Mouse (Mus musculus): ENCODE data around the gene Coro6. TPM values are rescaled to one million over a fixed set of nuclear protein-coding genes. Genes with fewer than 3 reads are reported as not detected.

The Coro6 gene
- total RNA-seq, 1 experiment, result 0.80 TPM

DNA sequence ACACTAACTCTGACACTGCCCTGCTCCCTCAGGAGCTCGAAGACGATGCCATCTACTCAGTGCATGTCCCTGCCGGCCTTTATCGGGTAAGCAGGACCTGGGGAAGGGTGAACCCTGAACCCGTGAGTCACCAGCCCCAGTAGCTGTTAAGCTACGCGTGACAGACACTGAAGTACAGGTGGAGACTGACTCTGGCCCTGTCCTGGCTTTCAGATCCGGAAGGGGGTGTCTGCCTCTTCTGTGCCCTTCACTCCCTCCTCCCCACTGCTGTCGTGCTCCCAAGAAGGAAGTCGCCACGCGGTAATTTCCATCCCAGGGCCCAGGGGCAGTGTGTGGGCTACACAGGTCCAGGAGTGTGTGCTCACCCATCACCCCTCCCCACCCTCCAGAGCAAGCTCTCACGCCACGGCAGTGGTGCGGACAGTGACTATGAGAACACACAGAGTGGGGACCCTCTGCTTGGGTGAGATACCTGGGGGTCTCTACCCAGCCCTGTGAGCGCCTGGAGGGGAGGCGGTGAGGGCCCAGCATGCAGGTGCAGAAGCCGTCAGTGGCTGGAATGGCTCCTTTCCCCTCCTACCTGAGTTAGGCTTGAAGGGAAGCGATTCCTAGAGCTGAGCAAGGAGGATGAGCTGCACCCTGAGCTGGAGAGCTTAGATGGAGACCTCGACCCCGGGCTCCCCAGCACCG is 43.2 kb downstream of the Coro6 start:
- peaks cover 0 to 33% of the 10 kb centered on the region in 2 experiments; a peak in 3 of 4 replicates for H3K4me1 ChIP-seq (ENCODE audit: control insufficient read depth in 2 of 2, insufficient read depth in 2 of 2, low read length in 2 of 2, poor library complexity in 1 of 2)
- peaks cover 58% of the 10 kb centered on the region for H3K36me3 ChIP-seq (ENCODE audit: control insufficient read depth, insufficient read depth, low read length, poor library complexity, severe bottlenecking)
- H3K9me3 ChIP-seq (ENCODE audit: control insufficient read depth, insufficient read depth, low read depth, low read length), result no peaks in the 10 kb centered on the region
- H3K9ac ChIP-seq (ENCODE audit: insufficient read depth, low read depth, low read length, poor library complexity, severe bottlenecking), result no peak overlapping the region
- in situ Hi-C loops (cut with MboI; ENCODE audit: low sequenced_read_pairs in 2 of 2, unreplicated experiment in 2 of 2), result no loop called here
- H3K4me3 ChIP-seq (ENCODE audit: insufficient read depth in 1 of 2, low read depth in 1 of 2, low read length in 2 of 2, poor library complexity in 1 of 2, severe bottlenecking in 1 of 2), result no peak overlapping the region
- DNase-seq (ENCODE audit: low read depth, low spot score), result no peak
- no peak overlapping the region for H3K27ac ChIP-seq (ENCODE audit: insufficient read depth, low read depth, low read length, poor library complexity, severe bottlenecking)
- TF ChIP-seq HCFC1 (IDR thresholded peaks at IDR 0.05; ENCODE audit: borderline replicate concordance, insufficient read depth, low read length), result no peak
- no peak for TF ChIP-seq ZNF384 (IDR thresholded peaks at IDR 0.05; ENCODE audit: low read depth, low read length)
- TF ChIP-seq CHD2 (IDR thresholded peaks at IDR 0.05; ENCODE audit: low read depth, low read length), result no peak
- no peak for TF ChIP-seq MAFK (IDR thresholded peaks at IDR 0.05; ENCODE audit: insufficient read depth, low read depth, low read length)
- TF ChIP-seq ZC3H11A (IDR thresholded peaks at IDR 0.05; ENCODE audit: borderline replicate concordance, low read depth, low read length), result no peak

DNA sequence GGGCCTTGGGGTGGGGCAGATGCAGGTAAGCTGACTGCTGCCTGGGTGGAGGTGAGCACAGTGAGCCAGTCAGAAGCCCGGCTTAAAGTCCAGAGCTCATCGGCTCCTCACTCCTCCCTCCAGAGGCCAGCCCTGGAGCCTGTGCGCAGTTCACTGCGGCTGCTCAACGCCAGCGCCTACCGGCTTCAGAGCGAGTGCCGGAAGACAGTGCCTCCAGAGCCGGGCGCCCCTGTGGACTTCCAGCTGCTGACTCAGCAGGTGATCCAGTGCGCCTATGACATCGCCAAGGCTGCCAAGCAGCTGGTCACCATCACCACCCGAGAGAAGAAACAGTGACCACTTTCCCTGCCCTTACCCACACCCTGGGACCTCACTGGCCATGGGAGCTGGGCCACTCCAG is 44.1 kb downstream of the Coro6 start:
- no peak for DNase-seq (ENCODE audit: low read depth, low spot score)
- Histone ChIP-seq H3K36me3 (ENCODE audit: control insufficient read depth, insufficient read depth, low read length, poor library complexity, severe bottlenecking) (peaks cover 50% of the 10 kb centered on the region), H3K9me3 (ENCODE audit: control insufficient read depth, insufficient read depth, low read depth, low read length) (no peaks in the 10 kb centered on the region), H3K4me1 (ENCODE audit: control insufficient read depth in 2 of 2, insufficient read depth in 2 of 2, low read length in 2 of 2, poor library complexity in 1 of 2) (peaks cover 0 to 26% of the 10 kb centered on the region in 2 experiments; a peak in 3 of 4 replicates), H3K4me3 (ENCODE audit: insufficient read depth in 1 of 2, low read depth in 1 of 2, low read length in 2 of 2, poor library complexity in 1 of 2, severe bottlenecking in 1 of 2) (no peak overlapping the region), H3K27ac (ENCODE audit: insufficient read depth, low read depth, low read length, poor library complexity, severe bottlenecking) (no peak overlapping the region), H3K9ac (ENCODE audit: insufficient read depth, low read depth, low read length, poor library complexity, severe bottlenecking) (no peak overlapping the region)
- TF ChIP-seq HCFC1 (IDR thresholded peaks at IDR 0.05; ENCODE audit: borderline replicate concordance, insufficient read depth, low read length) (no peak), ZNF384 (IDR thresholded peaks at IDR 0.05; ENCODE audit: low read depth, low read length) (no peak), MAFK (IDR thresholded peaks at IDR 0.05; ENCODE audit: insufficient read depth, low read depth, low read length) (peak; percentile 63; the same call in 1 of the 2 replicates)
- in situ Hi-C loops (cut with MboI; ENCODE audit: low sequenced_read_pairs in 2 of 2, unreplicated experiment in 2 of 2), result no loop called here

DNA sequence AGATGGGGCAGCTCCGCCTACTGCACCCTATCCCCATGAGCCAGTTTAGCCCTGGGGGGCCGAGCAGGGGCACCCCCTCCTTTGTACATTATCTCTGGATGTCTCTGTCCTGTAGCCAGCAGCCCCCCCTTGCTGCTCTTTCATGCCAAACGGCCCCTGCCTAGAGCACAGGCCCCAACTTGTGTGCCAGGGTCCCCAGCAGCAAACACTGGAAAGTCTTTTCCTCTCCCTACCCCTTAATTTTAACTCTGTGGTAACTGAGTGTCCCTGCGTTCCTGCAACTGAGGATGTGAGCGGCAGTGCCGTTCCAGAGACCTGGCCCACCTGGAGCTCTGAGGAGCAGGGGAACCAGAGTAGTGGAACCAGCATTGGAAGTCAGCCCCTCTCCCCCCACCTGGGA is 44.7 kb downstream of the Coro6 start:
- Histone ChIP-seq H3K4me3 (ENCODE audit: insufficient read depth in 1 of 2, low read depth in 1 of 2, low read length in 2 of 2, poor library complexity in 1 of 2, severe bottlenecking in 1 of 2) (no peak overlapping the region), H3K27ac (ENCODE audit: insufficient read depth, low read depth, low read length, poor library complexity, severe bottlenecking) (no peak overlapping the region), H3K4me1 (ENCODE audit: control insufficient read depth in 2 of 2, insufficient read depth in 2 of 2, low read length in 2 of 2, poor library complexity in 1 of 2) (peaks cover 0 to 25% of the 10 kb centered on the region in 2 experiments; a peak in 3 of 4 replicates), H3K36me3 (ENCODE audit: control insufficient read depth, insufficient read depth, low read length, poor library complexity, severe bottlenecking) (peaks cover 47% of the 10 kb centered on the region), H3K9me3 (ENCODE audit: control insufficient read depth, insufficient read depth, low read depth, low read length) (no peaks in the 10 kb centered on the region), H3K9ac (ENCODE audit: insufficient read depth, low read depth, low read length, poor library complexity, severe bottlenecking) (no peak overlapping the region)
- DNase-seq (ENCODE audit: low read depth, low spot score), result no peak
- in situ Hi-C loops (cut with MboI; ENCODE audit: low sequenced_read_pairs in 2 of 2, unreplicated experiment in 2 of 2), result no loop called here
- no peak for TF ChIP-seq CHD2 (IDR thresholded peaks at IDR 0.05; ENCODE audit: low read depth, low read length)
- no peak for TF ChIP-seq HCFC1 (IDR thresholded peaks at IDR 0.05; ENCODE audit: borderline replicate concordance, insufficient read depth, low read length)
- no peak for TF ChIP-seq ZNF384 (IDR thresholded peaks at IDR 0.05; ENCODE audit: low read depth, low read length)
- no peak for TF ChIP-seq MAFK (IDR thresholded peaks at IDR 0.05; ENCODE audit: insufficient read depth, low read depth, low read length)
- no peak for TF ChIP-seq ZC3H11A (IDR thresholded peaks at IDR 0.05; ENCODE audit: borderline replicate concordance, low read depth, low read length)

DNA sequence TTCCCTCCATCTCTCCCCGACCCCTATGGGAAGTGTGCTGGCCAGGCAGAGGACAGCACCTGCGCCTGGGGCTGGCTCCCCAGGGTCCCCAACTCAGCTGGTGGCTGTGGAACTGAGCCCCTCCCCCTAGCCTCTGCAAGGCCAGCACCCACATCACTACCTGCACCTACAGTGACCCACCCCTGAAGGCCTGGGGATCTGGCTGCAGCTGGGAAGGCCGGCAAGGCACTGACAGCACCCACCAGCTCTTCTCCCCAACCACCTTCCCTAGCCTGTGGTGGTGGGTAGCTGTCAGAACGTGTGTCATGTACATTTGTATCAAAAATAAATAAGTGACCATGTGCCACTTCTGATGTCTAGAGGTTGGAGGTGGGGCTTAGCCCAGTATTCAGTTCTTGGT is 45.2 kb downstream of the Coro6 start:
- Histone ChIP-seq H3K36me3 (ENCODE audit: control insufficient read depth, insufficient read depth, low read length, poor library complexity, severe bottlenecking) (peaks cover 45% of the 10 kb centered on the region), H3K27ac (ENCODE audit: insufficient read depth, low read depth, low read length, poor library complexity, severe bottlenecking) (no peak overlapping the region), H3K9me3 (ENCODE audit: control insufficient read depth, insufficient read depth, low read depth, low read length) (no peaks in the 10 kb centered on the region), H3K9ac (ENCODE audit: insufficient read depth, low read depth, low read length, poor library complexity, severe bottlenecking) (no peak overlapping the region), H3K4me1 (ENCODE audit: control insufficient read depth in 2 of 2, insufficient read depth in 2 of 2, low read length in 2 of 2, poor library complexity in 1 of 2) (peaks cover 0 to 25% of the 10 kb centered on the region in 2 experiments), H3K4me3 (ENCODE audit: insufficient read depth in 1 of 2, low read depth in 1 of 2, low read length in 2 of 2, poor library complexity in 1 of 2, severe bottlenecking in 1 of 2) (no peak overlapping the region)
- in situ Hi-C loops (cut with MboI; ENCODE audit: low sequenced_read_pairs in 2 of 2, unreplicated experiment in 2 of 2), result no loop called here
- DNase-seq (ENCODE audit: low read depth, low spot score), result no peak
- TF ChIP-seq HCFC1 (IDR thresholded peaks at IDR 0.05; ENCODE audit: borderline replicate concordance, insufficient read depth, low read length) (no peak), CHD2 (IDR thresholded peaks at IDR 0.05; ENCODE audit: low read depth, low read length) (no peak), MAFK (IDR thresholded peaks at IDR 0.05; ENCODE audit: insufficient read depth, low read depth, low read length) (no peak), ZNF384 (IDR thresholded peaks at IDR 0.05; ENCODE audit: low read depth, low read length) (no peak), ZC3H11A (IDR thresholded peaks at IDR 0.05; ENCODE audit: borderline replicate concordance, low read depth, low read length) (no peak)

Measured in ES-E14 (cell line).